In genomic region chr5:92127141-92127625, GRCm38 (mm10) we compare ENCODE assay signal across 8 mouse cellular contexts. TPM values are rescaled to one million over a fixed set of nuclear protein-coding genes. Genes with fewer than 3 reads are reported as not detected.
DNase-seq lines count a peak whose midpoint lies in the region; ATAC-seq and TF ChIP-seq lines count a peak whose summit lies in the region.

No protein-coding gene starts in this region.

- peak overlapping the region; percentile 47 for H3K4me3 ChIP-seq in gastrocnemius, adult 2 months
- peak overlapping the region; percentile 65 for H3K4me3 ChIP-seq in liver, embryonic 13.5 days (replicated peaks)

- peaks cover 22% of the 10 kb centered on the region for H3K36me3 ChIP-seq in liver, embryonic 13.5 days

- H3K27ac ChIP-seq in gastrocnemius, adult 2 months = peak overlapping the region; percentile 68
- peak overlapping the region; percentile 99 for H3K27ac ChIP-seq in liver, embryonic 13.5 days

- no peak for TF ChIP-seq CTCF in gastrocnemius, adult 2 months (IDR thresholded peaks at IDR 0.05)

- peak overlapping the region; percentile 78 for H3K9ac ChIP-seq in liver, embryonic 13.5 days

- no peaks in the 10 kb centered on the region for H3K27me3 ChIP-seq in liver, embryonic 13.5 days

- 23% methylated on average over 9 of the region's 9 CpGs for whole genome bisulfite sequencing in liver, embryonic 13.5 days (ENCODE audit: insufficient replicate concordance)

- peak overlapping the region; percentile 80 for H3K4me2 ChIP-seq in liver, embryonic 13.5 days

- H3K9me3 ChIP-seq in liver, embryonic 13.5 days (replicated peaks) = 0 out of 2 replicates have a peak, but pooled peaks cover 2% of the 10 kb centered on the region

- H3K4me1 ChIP-seq in liver, embryonic 13.5 days (replicated peaks) = peaks cover 53% of the 10 kb centered on the region

- intact Hi-C loops in gastrocnemius, adult 2 months (cut with DNase I) = no loop called here

- peak; percentile 74 for ATAC-seq in common myeloid progenitor, adult 5-6 weeks (replicated peaks; ENCODE audit: low read depth, poor library complexity, severe bottlenecking)
- peak; percentile 86 for ATAC-seq in liver, embryonic 13.5 days (ENCODE audit: low read depth)

- no peak for DNase-seq in gastrocnemius, adult 2 months
- DNase-seq in gastrocnemius, adult 18-20 months (ENCODE audit: low spot score) = no peak
- peak; percentile 94 for DNase-seq in 3T3-L1 (ENCODE audit: low read depth, low spot score)
- DNase-seq in liver, embryonic 13.5 days = peak; percentile 72
- DNase-seq in gastrocnemius, postnatal 25 days = no peak
- no peak for DNase-seq in right cerebral cortex, adult 2 months (ENCODE audit: low spot score in 2 of 2)
- DNase-seq in natural killer cell, adult 2 months (ENCODE audit: low spot score in 2 of 2) = no peak

RNA-seq across cellular contexts. Expression of gene Uso1, which starts 10.6 kb away (rescaled TPM):
- 10 to 100 TPM; 63.2 to 72.3 TPM for total RNA-seq in gastrocnemius, adult 2 months (2021)
- total RNA-seq in gastrocnemius, adult 18-20 months (2021) = 10 to 100 TPM; 68.3 to 72.6 TPM
- 24.9 and 25.6 TPM in 2 replicates for total RNA-seq in common myeloid progenitor, adult 5-6 weeks (2017)
- polyA plus RNA-seq in liver, embryonic 13.5 days (2015; fragmentation: Nextera tagmentation; extraction: Ambion mirVana) = 23.9 and 28.3 TPM in 2 replicates
- 10 to 100 TPM; 56.6 to 58.4 TPM for total RNA-seq in gastrocnemius, postnatal 25 days (2021)

RNA-seq across cellular contexts. Expression of gene G3bp2, which starts 43.7 kb away (rescaled TPM):
- 10 to 100 TPM; 49.1 to 73.5 TPM for total RNA-seq in gastrocnemius, adult 2 months (2021)
- total RNA-seq in gastrocnemius, adult 18-20 months (2021) = 10 to 100 TPM; 58.2 to 61.5 TPM
- 120 and 126 TPM in 2 replicates for total RNA-seq in common myeloid progenitor, adult 5-6 weeks (2017)
- 79.7 and 93.4 TPM in 2 replicates for polyA plus RNA-seq in liver, embryonic 13.5 days (2015; fragmentation: Nextera tagmentation; extraction: Ambion mirVana)
- 10 to 100 TPM; 48.8 to 51.7 TPM for total RNA-seq in gastrocnemius, postnatal 25 days (2021)

Comparison
In these comparisons a context has a peak if more than half of its experiments do, and no peak if none do; other contexts are left out.
1. DNase-seq: peak in 3T3-L1 (single experiment) and liver, embryonic 13.5 days (single experiment); none in gastrocnemius, adult 2 months (single experiment), gastrocnemius, adult 18-20 months (single experiment), gastrocnemius, postnatal 25 days (single experiment), right cerebral cortex, adult 2 months (0 of 2) and natural killer cell, adult 2 months (0 of 2).